Mouse (Mus musculus) heart, postnatal 10 days (tissue): ENCODE data around the gene Lrp2. TPM values are rescaled to one million over a fixed set of nuclear protein-coding genes. Genes with fewer than 3 reads are reported as not detected.

ENCODE experiments used
- DNase-seq, 2 experiments: peaks; one replicate each; pipeline ENCODE4 v3.0.0; 2021
- intact Hi-C: fragments of 180-260 bp; cut with DNase I; formaldehyde crosslinking; loops from one replicate; pipeline ENCODE4 v1.15.1; 2025
- total RNA-seq, 2 experiments: library from RNA; stranded (reverse); gene quantifications; 2 replicates each; pipeline ENCODE4 v1.2.3; 2021

Gene Lrp2
- total RNA-seq, 2 experiments from 2014 or later = 0.65 to 2.1 TPM

- intact Hi-C loops = no loop called here
- DNase-seq = no peak
These were observed 55.0 kb downstream of the Lrp2 start for GRCm38 (mm10) chr2:69530691-69531527.

DNA sequence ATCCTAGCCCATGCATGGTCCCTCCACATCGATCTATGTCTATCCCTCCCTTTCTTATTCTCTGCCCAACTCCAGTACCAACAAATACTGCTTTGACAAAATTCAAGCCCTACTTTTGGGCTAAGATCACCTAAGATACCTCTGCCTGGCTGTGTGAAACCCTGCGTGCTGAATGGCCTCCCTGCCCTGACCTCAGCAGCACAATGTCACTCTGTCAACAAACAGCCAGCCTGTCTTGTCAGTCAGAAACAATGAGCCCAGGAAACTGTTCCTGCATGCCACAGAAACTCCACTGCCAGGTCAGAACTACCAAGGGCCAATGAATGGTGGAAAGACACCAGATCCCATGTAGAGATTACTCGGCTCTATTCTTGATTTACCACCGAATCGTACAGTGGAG, 55.7 kb downstream of the Lrp2 start:
- intact Hi-C loops = no loop called here
- DNase-seq = no peak

DNA sequence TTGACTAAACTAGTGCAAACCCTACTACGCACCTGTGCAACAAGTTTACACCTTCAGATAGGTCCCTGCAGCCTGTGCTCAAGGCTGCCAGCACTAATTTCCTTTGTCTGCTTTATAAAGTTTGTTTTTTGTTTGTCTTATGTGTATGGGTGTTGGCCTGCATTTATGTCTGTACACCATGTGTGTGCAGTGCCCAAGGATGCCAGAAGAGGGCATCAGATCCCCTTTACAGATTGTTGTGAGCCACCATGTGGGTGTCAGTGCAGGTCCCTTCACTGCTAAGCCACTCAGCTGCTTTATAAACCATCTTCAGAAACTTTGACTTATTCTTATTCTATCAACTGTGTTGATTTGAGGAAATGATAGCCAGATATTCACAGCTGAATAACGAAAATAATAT, 65.6 kb downstream of the Lrp2 start:
- intact Hi-C loops = no loop called here
- DNase-seq = no peak

- intact Hi-C loops = no loop called here
These were observed 67.6 kb downstream of the Lrp2 start for GRCm38 (mm10) chr2:69518307-69518706.

DNA sequence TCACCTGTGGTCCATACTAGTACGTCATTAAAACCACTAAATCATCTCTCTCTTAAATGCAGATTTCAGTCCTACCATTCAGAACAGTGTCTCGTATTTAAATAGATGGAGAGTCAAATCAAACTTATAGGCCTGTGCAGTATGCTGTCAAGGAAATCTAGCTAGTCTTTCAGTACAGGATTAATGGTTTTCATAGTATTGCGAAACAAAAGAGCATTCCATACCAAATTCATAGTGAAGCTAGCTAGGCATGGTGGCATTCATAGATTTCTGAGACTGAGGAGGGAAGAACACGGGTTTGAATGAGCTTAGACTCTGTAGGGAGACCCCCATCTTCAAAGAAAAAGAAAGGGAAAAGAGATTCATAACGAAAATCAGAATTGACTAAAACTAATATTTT, 74.1 kb downstream of the Lrp2 start:
- no peak for DNase-seq
- intact Hi-C loops = no loop called here

More at GRCm38 (mm10) chr2:69518307-69518706, 67.6 kb downstream of the Lrp2 start:
- no peak for DNase-seq

- intact Hi-C loops = no loop called here
- DNase-seq = no peak
These were observed 85.5 kb downstream of the Lrp2 start for GRCm38 (mm10) chr2:69500357-69500756.

DNA sequence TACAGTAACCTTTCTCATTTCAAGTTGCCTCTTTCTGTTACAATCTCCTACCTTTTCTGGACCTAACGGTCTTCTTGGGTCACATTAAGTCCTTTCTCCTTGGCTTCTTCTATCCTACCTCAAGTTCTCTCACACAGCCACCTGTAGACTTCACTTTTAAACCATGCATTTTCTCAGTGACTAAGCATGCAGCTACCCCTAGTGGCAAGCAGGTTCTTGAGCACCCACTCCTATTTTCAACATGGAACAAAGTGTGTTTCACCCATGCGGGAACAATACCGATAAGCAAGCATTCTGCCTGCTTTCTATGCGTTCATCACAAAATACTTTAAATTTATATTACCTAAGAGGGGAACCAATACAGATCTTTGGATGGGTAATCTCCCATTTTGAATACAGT, 92.7 kb downstream of the Lrp2 start:
- no peak for DNase-seq
- intact Hi-C loops = no loop called here

DNA sequence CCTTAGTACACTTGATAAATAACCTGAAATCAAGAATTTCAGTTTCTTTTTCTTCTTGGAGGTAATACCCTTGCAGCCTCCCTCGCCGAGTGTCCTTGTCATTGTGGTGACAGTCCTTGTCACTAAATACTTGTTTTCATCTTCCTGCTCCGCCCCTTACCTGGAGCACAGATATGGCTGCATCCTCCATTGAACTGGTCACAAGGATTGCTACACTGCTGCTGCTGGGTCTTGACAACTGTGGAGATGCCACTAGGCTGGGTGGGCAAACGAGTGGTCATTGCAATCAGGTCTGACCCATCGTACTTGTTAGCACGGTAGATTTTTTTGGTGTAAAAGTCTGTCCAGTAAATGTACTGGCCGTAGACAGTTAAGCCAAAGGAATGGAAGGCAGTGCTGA, 104.9 kb downstream of the Lrp2 start:
- no peak for DNase-seq
- intact Hi-C loops = no loop called here

GRCm38 (mm10) chr2:69479859-69480258, 106.0 kb downstream of the Lrp2 start:
- DNase-seq = no peak
- intact Hi-C loops = no loop called here

DNA sequence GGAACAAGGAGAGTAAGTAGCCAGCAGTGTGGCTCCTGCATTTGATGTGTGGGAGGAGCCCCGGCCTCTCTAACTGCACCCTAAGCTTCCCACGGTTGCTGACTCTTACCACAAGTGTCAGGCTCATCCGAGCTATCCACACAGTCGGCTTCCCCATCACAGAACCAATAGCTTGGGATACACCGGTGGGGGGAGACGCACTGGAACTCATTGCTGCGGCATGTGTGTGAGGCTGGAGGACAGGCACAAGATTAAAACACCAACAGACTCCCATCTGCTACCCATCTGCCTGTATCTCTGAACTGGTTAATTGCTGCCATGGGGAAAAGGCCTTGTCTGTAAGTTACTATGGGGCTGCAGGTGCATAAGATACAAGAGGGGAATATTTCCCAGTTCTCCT, 109.0 kb downstream of the Lrp2 start:
- no peak for DNase-seq
- intact Hi-C loops = no loop called here

DNA sequence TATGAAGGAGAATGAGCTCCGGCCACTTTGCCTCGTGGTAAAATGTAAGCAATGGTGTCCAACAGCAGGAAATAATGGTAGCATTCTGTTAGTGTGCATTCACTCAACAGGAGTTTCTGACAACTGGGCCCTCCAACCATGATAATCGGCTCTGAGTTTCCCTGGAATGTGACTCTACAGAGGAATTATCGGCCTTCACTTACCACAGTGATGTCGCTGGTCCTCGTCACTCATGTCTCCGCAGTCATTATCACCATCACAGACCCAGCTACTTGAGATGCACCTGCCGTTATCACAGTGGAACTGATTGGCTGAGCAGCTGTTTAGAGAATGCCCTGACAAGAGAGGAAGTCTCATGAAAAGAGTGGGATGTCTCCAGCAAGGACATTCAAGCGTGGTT, 110.7 kb downstream of the Lrp2 start:
- DNase-seq = no peak
- intact Hi-C loops = no loop called here

- DNase-seq = no peak
- intact Hi-C loops = no loop called here
These were observed 114.0 kb downstream of the Lrp2 start for GRCm38 (mm10) chr2:69471837-69472236.

DNA sequence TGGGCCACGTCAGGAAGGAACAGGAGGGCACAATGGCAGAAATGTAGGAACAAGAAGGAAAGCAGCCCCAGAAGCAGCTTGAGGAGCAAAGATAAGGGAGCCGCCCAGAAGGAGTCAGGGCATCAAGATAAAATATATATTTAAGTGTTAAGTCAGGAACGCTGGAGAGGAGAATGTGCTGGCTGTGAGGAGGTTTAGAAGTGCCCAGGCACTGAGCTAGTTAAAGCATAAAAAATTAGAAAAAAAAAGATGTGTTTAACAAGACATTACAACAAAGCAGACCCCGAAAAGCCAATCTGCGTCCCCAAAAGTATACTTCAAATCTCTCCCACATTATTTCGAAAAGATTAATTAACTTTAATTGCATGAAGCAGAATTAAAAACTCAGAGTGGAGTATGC, 122.3 kb downstream of the Lrp2 start:
- intact Hi-C loops = no loop called here
- no peak for DNase-seq

GRCm38 (mm10) chr2:69459481-69459880, 126.4 kb downstream of the Lrp2 start:
- intact Hi-C loops = no loop called here
- no peak for DNase-seq

GRCm38 (mm10) chr2:69451128-69451527, 134.7 kb downstream of the Lrp2 start:
- DNase-seq = no peak
- intact Hi-C loops = no loop called here

DNA sequence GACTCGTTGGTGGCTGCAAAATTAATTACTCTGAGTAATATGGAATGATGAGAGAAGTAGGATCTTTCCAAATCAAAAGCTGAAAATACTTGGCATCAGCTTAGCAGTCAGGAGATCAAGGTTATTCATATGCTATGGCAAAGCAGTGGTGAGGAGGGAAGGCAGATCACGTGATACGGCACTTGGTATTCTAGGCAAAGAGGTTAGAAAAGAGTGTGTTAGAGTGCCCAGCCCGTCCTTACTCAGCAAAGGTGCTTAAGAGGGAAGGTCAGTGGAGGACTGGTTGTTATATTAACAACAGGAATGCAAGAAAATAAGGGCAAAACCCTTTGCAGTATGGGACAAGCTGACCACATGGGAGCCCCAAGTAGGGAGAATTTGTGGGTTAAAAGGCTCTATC, 137.3 kb downstream of the Lrp2 start:
- no peak for DNase-seq

GRCm38 (mm10) chr2:69445896-69446472, 139.9 kb downstream of the Lrp2 start:
- intact Hi-C loops = no loop called here
- no peak for DNase-seq

More for the DNA sequence above, 137.3 kb downstream of the Lrp2 start:
- intact Hi-C loops = no loop called here

DNA sequence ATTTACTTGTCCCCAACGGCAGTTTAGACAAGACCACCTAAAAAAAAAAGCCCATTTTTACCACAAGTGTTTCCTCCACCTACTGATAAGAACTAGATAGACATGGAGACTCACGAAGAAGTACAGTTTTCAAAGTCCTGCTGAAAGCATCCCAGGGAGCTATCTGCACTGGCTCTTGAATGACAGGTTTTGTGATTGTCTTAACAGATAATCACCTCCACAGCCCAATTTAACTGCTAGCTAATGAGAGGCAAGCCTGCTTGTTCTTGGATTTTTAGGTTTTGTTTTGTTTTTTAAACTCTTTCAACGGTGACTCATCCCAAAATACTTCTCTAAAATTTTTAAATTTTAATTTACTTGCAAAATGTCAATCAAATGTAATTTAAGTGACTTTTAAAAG, 144.2 kb downstream of the Lrp2 start:
- DNase-seq = no peak
- intact Hi-C loops = no loop called here

GRCm38 (mm10) chr2:69428116-69428515, 157.7 kb downstream of the Lrp2 start:
- intact Hi-C loops = loop anchor here (1.0 to 5.0 kb wide), 4 partner anchors 152 to 866 kb away; no protein-coding TSS in a partner anchor
- peak; percentile 68 to 84 for DNase-seq

DNA sequence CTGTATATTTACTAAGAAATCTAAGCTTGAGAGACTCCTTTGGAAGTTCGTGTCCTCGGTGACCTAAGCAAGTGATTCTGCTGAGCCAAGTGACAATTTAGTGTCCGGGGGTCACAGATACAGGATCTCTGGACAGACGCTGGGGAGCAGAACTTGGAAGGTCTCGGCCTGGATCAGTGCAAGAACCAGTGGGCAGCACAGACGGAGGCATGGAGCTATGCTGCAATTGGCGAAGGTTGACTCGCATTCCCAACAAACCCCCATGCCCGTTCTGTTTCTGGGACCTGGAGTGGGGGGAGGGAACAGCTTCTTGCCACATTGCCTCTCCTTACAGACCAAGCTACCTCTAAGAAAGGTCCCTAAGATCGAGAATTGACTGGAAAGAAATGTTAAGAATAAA, 158.7 kb downstream of the Lrp2 start:
- intact Hi-C loops = loop anchor here (5.0 kb wide), 2 partner anchors 320 to 865 kb away; no protein-coding TSS in a partner anchor
- no peak for DNase-seq

- intact Hi-C loops = loop anchor here (5.0 kb wide), 2 partner anchors 319 to 864 kb away; no protein-coding TSS in a partner anchor
- no peak for DNase-seq
These were observed 159.8 kb downstream of the Lrp2 start for GRCm38 (mm10) chr2:69426081-69426480.

GRCm38 (mm10) chr2:69424829-69425228, 161.0 kb downstream of the Lrp2 start:
- no peak for DNase-seq
- intact Hi-C loops = loop anchor here (5.0 kb wide), 2 partner anchors 318 to 863 kb away; no protein-coding TSS in a partner anchor
